Mouse (Mus musculus) brain, embryonic 14.5 days (tissue): ENCODE measurements around the gene Tescl.

ENCODE experiments used
- CTCF ChIP-seq: fragments of 200-500 bp; IDR thresholded peaks from 2 replicates; pipeline ENCODE4 v1.5.1; 2012; ENCODE audit warnings: inconsistent platforms, mild to moderate bottlenecking, moderate library complexity, borderline replicate concordance; ENCODE audit not compliant: insufficient read depth, insufficient read length; ENCODE audit errors: extremely low read depth
- POLR2A ChIP-seq: fragments of 200-500 bp; IDR thresholded peaks from 2 replicates; pipeline ENCODE4 v1.6.1; 2012; ENCODE audit warnings: mild to moderate bottlenecking, inconsistent platforms, borderline replicate concordance; ENCODE audit not compliant: poor library complexity, insufficient read depth, insufficient read length, severe bottlenecking; ENCODE audit errors: extremely low read depth

DNA sequence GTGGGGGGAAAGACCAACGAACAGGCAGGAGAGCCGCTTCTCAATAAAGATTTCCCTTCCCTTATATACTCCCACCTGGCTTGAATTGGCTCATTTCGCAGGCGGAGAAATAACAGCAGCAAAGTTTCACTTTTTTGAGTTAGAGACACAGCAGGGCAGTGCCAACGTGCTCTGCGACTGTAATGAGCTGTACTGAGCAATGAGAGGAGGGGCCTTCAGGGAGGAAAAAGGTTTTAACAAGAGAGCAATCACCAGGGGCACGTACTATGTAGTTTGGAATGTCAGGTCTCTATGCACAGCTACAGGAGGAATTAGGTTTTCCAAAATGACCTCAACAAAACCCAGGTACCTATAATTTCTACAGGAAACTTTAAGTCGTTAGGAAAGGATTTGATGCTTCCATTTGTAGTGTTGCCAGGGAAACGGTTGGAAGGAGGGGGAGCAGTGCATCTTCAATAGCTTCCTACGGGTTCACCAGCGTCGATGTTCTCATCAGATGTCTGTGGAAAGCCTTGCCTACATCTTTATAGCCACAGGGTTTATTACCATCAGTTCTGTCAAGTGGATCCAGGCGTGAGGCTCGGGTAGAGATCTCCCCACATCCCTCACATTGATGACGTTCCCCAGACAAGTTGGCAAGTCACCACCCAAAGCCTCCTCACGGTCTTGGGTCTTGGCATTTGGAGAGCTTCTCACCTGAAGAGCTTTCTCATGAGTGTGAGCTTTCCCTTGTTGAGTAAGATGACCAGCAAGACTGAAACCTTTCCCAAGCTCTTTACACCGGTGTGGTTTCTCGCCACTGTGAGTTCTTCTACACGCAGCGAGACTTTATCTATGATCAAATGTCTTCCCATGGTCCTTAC is 7.2 kb downstream of the Tescl start:
- TF ChIP-seq CTCF: no peak
- no peak for TF ChIP-seq POLR2A
